Mouse (Mus musculus) CD4-positive helper T cell, adult 2 months (primary cell): ENCODE measurements around the gene Sorcs2.
A peak's percentile ranks its signal among the peaks of the same experiment; 100 is the strongest.

ENCODE experiments used
- DNase-seq: peaks from one replicate; pipeline ENCODE4 v3.0.0-alpha.2; 2012; ENCODE audit warnings: low read depth, missing footprints, low spot score

Sorcs2 gene

GRCm38 (mm10) chr5:36230301-36230780 is 167.6 kb downstream of the Sorcs2 start:
- DNase-seq: no peak

GRCm38 (mm10) chr5:36228405-36229370 is 169.3 kb downstream of the Sorcs2 start:
- no peak for DNase-seq

- no peak for DNase-seq
Measured at GRCm38 (mm10) chr5:36226296-36226695, 171.6 kb downstream of the Sorcs2 start.

- no peak for DNase-seq
Measured at GRCm38 (mm10) chr5:36225855-36226254, 172.1 kb downstream of the Sorcs2 start.

GRCm38 (mm10) chr5:36223787-36224186 is 174.2 kb downstream of the Sorcs2 start:
- peak; percentile 11 for DNase-seq

GRCm38 (mm10) chr5:36220626-36221025 is 177.3 kb downstream of the Sorcs2 start:
- DNase-seq: no peak

- DNase-seq: no peak
Measured at GRCm38 (mm10) chr5:36220105-36220504, 177.8 kb downstream of the Sorcs2 start.

GRCm38 (mm10) chr5:36213310-36213709 is 184.6 kb downstream of the Sorcs2 start:
- no peak for DNase-seq

GRCm38 (mm10) chr5:36208803-36209202 is 189.1 kb downstream of the Sorcs2 start:
- DNase-seq: no peak

- no peak for DNase-seq
Measured at GRCm38 (mm10) chr5:36205397-36205796, 192.5 kb downstream of the Sorcs2 start.

GRCm38 (mm10) chr5:36203916-36204315 is 194.0 kb downstream of the Sorcs2 start, which contains the start of gene Psapl1:
Gene Psapl1, plus strand, starts transcription at chr5:36204021.
- no peak for DNase-seq

GRCm38 (mm10) chr5:36203421-36203820 is 194.5 kb downstream of the Sorcs2 start:
- DNase-seq: no peak

GRCm38 (mm10) chr5:36202781-36203180 is 195.2 kb downstream of the Sorcs2 start:
- DNase-seq: no peak

- no peak for DNase-seq
Measured at GRCm38 (mm10) chr5:36199519-36199918, 198.4 kb downstream of the Sorcs2 start.

- no peak for DNase-seq
Measured at GRCm38 (mm10) chr5:36195436-36195835, 202.5 kb downstream of the Sorcs2 start.

GRCm38 (mm10) chr5:36194631-36195030 is 203.3 kb downstream of the Sorcs2 start:
- DNase-seq: no peak

- DNase-seq: no peak
Measured at GRCm38 (mm10) chr5:36192677-36193076, 205.3 kb downstream of the Sorcs2 start.

- DNase-seq: no peak
Measured at GRCm38 (mm10) chr5:36191876-36192275, 206.1 kb downstream of the Sorcs2 start.

GRCm38 (mm10) chr5:36191285-36191684 is 206.7 kb downstream of the Sorcs2 start:
- DNase-seq: no peak

- DNase-seq: no peak
Measured at GRCm38 (mm10) chr5:36188310-36188709, 209.6 kb downstream of the Sorcs2 start.

GRCm38 (mm10) chr5:36186294-36187053 is 211.5 kb downstream of the Sorcs2 start:
- no peak for DNase-seq

- DNase-seq: no peak
Measured at GRCm38 (mm10) chr5:36182326-36182725, 215.6 kb downstream of the Sorcs2 start.
